Mouse (Mus musculus): ENCODE results near the gene Card11. TPM values are rescaled to one million over a fixed set of nuclear protein-coding genes. Genes with fewer than 3 reads are reported as not detected.

Gene Card11
- polyA plus RNA-seq, 1 experiment from 2014 or later: 0.14 TPM

DNA sequence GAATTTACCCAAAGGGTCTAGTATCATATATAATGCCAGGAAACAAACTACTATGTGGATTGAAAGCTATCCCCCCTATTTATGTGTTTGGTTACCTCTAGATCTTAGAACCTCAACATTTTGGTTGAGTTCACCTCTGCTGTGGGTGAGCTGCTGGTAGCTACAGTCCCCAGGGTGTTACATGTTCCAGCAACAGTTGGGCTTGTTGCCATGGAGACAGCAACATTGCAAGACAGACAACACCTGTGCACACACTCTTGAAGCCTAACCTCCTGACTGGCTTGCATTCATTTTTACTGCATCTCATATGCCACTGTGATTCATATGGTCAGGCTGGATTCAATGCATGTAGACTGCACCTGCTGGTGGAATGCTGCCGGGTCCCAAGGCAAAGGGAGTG lies 32.6 kb upstream of the Card11 start:
- 91% methylated on average over 1 of the region's 1 CpGs for WGBS
- ATAC-seq (ENCODE audit: low FRiP score): no peak

DNA sequence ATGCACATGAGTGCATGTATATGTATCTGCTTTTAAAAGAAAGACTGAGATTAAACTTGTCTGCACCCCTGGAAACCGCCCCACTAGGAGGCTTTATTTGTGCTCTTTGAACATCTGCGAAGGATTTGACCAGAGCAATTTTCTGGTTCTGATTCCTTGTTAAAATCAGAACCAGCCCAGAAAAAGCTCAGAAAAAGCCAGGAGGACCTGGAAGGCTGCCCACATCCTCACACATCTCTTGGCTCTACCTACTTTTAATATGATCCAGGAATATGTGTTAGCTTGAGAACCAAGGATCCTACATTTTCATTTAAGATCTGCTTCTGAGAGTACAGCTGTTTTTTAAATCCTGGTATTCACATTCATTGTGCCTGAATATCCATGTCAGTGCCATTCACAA lies 29.0 kb upstream of the Card11 start:
- WGBS: 93% methylated on average over 2 of the region's 2 CpGs
- H3K4me1 ChIP-seq (replicated peaks; ENCODE audit: control insufficient read depth, insufficient read depth, low read length): no peaks in the 10 kb centered on the region
- no peaks in the 10 kb centered on the region for H3K36me3 ChIP-seq (ENCODE audit: control insufficient read depth, insufficient read depth, low read length)
- H3K27me3 ChIP-seq (ENCODE audit: control insufficient read depth, insufficient read depth, low read length): no peaks in the 10 kb centered on the region
- DNase-seq (ENCODE audit: low spot score): no peak
- no peak overlapping the region for H3K27ac ChIP-seq (ENCODE audit: low read depth, low read length)
- no peak overlapping the region for H3K4me2 ChIP-seq (replicated peaks; ENCODE audit: low read depth, low read length)
- no peak overlapping the region for H3K9ac ChIP-seq (ENCODE audit: low read depth, low read length)
- ATAC-seq (ENCODE audit: low FRiP score): no peak
- H3K4me3 ChIP-seq (ENCODE audit: low read depth, low read length): no peak overlapping the region
- no peaks in the 10 kb centered on the region for H3K9me3 ChIP-seq (ENCODE audit: control insufficient read depth, low read length)

More for the DNA sequence above, 32.6 kb upstream of the Card11 start:
- Histone ChIP-seq H3K9me3 (ENCODE audit: control insufficient read depth, low read length) (no peaks in the 10 kb centered on the region), H3K27me3 (ENCODE audit: control insufficient read depth, insufficient read depth, low read length) (no peaks in the 10 kb centered on the region), H3K9ac (ENCODE audit: low read depth, low read length) (no peak overlapping the region), H3K4me1 (replicated peaks; ENCODE audit: control insufficient read depth, insufficient read depth, low read length) (no peaks in the 10 kb centered on the region), H3K4me2 (replicated peaks; ENCODE audit: low read depth, low read length) (no peak overlapping the region), H3K4me3 (ENCODE audit: low read depth, low read length) (no peak overlapping the region), H3K36me3 (ENCODE audit: control insufficient read depth, insufficient read depth, low read length) (no peaks in the 10 kb centered on the region), H3K27ac (ENCODE audit: low read depth, low read length) (no peak overlapping the region)
- no peak for DNase-seq (ENCODE audit: low spot score)

DNA sequence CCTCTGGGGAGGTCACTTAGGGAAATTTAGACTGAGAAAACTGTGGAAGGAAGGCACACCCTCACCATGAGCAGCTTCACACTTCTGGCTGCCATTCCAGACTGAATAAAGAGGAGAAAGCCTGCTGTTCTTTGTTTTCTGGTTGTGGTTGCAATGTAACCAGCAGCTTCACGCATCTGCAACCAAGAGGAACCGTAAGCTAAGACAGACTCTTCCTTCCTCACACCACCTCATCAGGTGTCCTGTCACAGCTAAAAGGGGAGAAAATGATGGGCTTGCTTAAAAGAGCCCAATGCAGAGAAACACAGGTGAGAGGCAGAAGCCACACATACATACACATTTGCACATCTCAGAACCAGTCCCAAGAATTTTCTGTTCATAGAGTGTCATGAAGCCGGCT lies 25.3 kb upstream of the Card11 start:
- Histone ChIP-seq H3K4me3 (ENCODE audit: low read depth, low read length) (no peak overlapping the region), H3K4me1 (replicated peaks; ENCODE audit: control insufficient read depth, insufficient read depth, low read length) (no peaks in the 10 kb centered on the region), H3K27me3 (ENCODE audit: control insufficient read depth, insufficient read depth, low read length) (no peaks in the 10 kb centered on the region), H3K4me2 (replicated peaks; ENCODE audit: low read depth, low read length) (no peak overlapping the region), H3K27ac (ENCODE audit: low read depth, low read length) (no peak overlapping the region), H3K9me3 (ENCODE audit: control insufficient read depth, low read length) (no peaks in the 10 kb centered on the region; the same call in 1 of the 2 replicates), H3K36me3 (ENCODE audit: control insufficient read depth, insufficient read depth, low read length) (no peaks in the 10 kb centered on the region), H3K9ac (ENCODE audit: low read depth, low read length) (no peak overlapping the region)
- ATAC-seq (ENCODE audit: low FRiP score) (no peak), DNase-seq (ENCODE audit: low spot score) (no peak)
- WGBS: 84% methylated on average over 3 of the region's 3 CpGs

DNA sequence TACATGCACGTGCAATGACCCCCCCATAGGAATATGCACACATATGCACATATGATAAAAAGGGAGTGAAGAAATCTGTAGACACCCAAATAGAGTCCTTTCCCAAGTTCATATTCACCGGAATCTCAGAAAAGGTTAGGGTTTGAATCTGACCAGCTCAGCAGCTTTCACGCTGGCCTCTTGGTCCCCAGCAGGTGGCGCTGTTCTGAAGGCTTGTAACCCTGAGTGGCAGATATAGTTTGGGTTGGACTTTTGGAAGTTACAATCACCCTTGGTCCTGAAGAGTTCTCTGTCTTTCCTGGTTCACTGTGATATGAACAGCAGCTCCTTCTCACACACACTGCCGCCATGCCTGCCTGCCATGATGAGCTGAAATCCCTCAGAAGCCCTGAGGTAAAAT lies 24.1 kb upstream of the Card11 start:
- no peaks in the 10 kb centered on the region for H3K4me1 ChIP-seq (replicated peaks; ENCODE audit: control insufficient read depth, insufficient read depth, low read length)
- H3K27me3 ChIP-seq (ENCODE audit: control insufficient read depth, insufficient read depth, low read length): no peaks in the 10 kb centered on the region
- 60% methylated on average over 5 of the region's 5 CpGs for WGBS
- H3K9ac ChIP-seq (ENCODE audit: low read depth, low read length): no peak overlapping the region
- peak; percentile 48 for DNase-seq (ENCODE audit: low spot score)
- H3K4me2 ChIP-seq (replicated peaks; ENCODE audit: low read depth, low read length): no peak overlapping the region
- no peak overlapping the region for H3K27ac ChIP-seq (ENCODE audit: low read depth, low read length)
- H3K36me3 ChIP-seq (ENCODE audit: control insufficient read depth, insufficient read depth, low read length): no peaks in the 10 kb centered on the region
- H3K9me3 ChIP-seq (ENCODE audit: control insufficient read depth, low read length): no peaks in the 10 kb centered on the region; the same call in 1 of the 2 replicates
- ATAC-seq (ENCODE audit: low FRiP score): no peak
- H3K4me3 ChIP-seq (ENCODE audit: low read depth, low read length): no peak overlapping the region

DNA sequence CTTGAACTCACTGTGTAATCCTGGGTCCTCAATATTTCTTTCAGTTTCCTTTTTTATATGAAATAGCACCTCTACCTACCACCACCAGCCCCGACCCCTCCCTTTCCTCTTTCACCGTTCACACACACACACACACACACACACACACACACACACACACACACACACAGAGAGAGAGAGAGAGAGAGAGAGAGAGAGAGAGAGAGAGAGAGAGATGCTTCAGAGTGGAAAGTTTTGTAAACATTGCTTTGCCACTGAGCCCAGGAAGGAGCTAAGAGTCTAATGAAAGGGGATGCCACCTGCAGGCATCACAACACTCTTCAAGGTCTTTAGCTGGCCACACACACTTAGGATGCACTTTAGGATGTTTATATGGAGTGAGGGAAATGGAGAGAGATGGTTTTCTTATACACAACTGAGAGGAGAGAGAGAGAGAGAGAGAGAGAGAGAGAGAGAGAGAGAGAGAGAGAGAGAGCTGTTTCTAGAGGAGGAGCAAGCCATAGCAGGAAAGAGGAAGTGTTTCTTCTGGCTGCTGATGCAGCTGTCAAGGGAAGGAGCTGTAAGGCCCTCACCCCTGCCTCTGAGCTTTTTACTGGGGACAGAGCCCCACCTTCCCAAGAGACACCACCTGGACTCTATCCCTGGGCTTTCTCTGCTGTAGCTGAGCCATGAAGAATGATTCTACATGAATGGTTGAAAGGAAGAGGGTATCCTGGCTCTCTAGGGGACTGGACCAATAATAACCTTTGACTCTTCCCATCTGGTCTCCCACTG lies 17.7 kb upstream of the Card11 start:
- ATAC-seq (ENCODE audit: low FRiP score) (no peak), DNase-seq (ENCODE audit: low spot score) (no peak)
- no peak overlapping the region for H3K4me2 ChIP-seq (replicated peaks; ENCODE audit: low read depth, low read length)
- no peaks in the 10 kb centered on the region; the same call in 1 of the 2 replicates for H3K9me3 ChIP-seq (ENCODE audit: control insufficient read depth, low read length)
- H3K36me3 ChIP-seq (ENCODE audit: control insufficient read depth, insufficient read depth, low read length): no peaks in the 10 kb centered on the region
- no peaks in the 10 kb centered on the region for H3K4me1 ChIP-seq (replicated peaks; ENCODE audit: control insufficient read depth, insufficient read depth, low read length)
- H3K9ac ChIP-seq (ENCODE audit: low read depth, low read length): no peak overlapping the region
- WGBS: 73% methylated on average over 2 of the region's 2 CpGs
- no peak overlapping the region for H3K4me3 ChIP-seq (ENCODE audit: low read depth, low read length)
- H3K27ac ChIP-seq (ENCODE audit: low read depth, low read length): no peak overlapping the region
- no peaks in the 10 kb centered on the region for H3K27me3 ChIP-seq (ENCODE audit: control insufficient read depth, insufficient read depth, low read length)

DNA sequence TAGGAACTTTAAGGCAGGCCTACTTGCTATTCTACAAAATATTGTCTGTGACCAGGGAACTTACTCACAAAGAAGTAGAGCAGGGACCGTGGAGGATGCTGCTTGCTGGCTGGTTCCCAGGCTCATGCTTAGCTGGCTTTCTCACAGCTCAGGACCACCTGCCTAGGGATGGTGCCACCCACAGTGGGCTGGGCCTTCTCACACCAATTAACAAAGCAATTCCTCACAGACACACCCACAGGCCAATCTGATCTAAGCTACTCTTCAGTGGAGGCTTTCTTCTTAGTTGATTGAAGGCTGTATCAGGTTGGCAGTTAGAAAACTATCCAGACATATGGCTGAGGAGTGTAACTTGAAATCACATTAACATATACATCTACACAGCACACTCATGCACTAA lies 15.7 kb upstream of the Card11 start:
- Histone ChIP-seq H3K27me3 (ENCODE audit: control insufficient read depth, insufficient read depth, low read length) (no peaks in the 10 kb centered on the region), H3K4me1 (replicated peaks; ENCODE audit: control insufficient read depth, insufficient read depth, low read length) (no peaks in the 10 kb centered on the region), H3K4me3 (ENCODE audit: low read depth, low read length) (no peak overlapping the region), H3K36me3 (ENCODE audit: control insufficient read depth, insufficient read depth, low read length) (no peaks in the 10 kb centered on the region), H3K9ac (ENCODE audit: low read depth, low read length) (no peak overlapping the region), H3K4me2 (replicated peaks; ENCODE audit: low read depth, low read length) (no peak overlapping the region), H3K9me3 (ENCODE audit: control insufficient read depth, low read length) (no peaks in the 10 kb centered on the region; the same call in 1 of the 2 replicates), H3K27ac (ENCODE audit: low read depth, low read length) (no peak overlapping the region)
- DNase-seq (ENCODE audit: low spot score): no peak
- no peak for ATAC-seq (ENCODE audit: low FRiP score)
- 74% methylated on average over 1 of the region's 1 CpGs for WGBS

DNA sequence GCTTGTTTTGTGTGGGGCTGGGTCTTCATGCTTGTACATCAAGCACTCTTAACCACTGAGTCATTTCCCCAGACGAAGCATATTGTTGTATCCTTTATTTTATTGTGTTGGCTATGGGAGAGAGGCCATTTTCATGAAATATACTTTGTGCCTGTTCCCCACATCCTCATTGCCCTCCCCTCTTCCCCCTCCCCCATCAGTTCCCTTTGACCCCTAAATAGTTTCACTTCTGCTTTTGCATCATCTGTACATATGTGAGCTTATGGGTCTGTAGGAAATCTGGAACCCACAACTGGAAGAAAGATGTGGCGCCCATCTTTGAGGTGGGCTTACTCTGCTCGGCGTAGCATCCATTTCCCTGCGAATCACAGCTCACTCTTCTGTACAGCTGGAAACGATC lies 13.8 kb upstream of the Card11 start:
- ATAC-seq (ENCODE audit: low FRiP score): no peak
- DNase-seq (ENCODE audit: low spot score): no peak

DNA sequence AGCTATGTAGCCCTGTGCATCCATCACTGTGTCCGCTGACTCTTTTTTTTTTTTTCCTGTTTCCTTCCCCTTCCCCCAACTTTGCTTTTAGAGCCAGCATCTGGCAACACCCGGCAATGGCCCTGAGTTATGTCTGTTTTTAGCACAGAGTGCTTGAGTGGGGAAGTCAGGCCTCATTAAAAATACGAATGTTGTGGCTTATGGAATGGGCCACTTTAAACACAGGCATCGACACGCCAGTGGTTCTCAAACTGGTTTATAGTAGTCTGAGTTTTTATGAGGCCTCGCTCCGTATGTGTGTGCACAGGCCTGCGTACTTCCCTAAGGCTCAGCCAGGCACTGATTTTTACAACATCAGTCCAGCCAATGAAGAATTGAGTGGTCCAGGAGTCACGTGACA lies 13.1 kb upstream of the Card11 start:
- Histone ChIP-seq H3K4me1 (replicated peaks; ENCODE audit: control insufficient read depth, insufficient read depth, low read length) (no peaks in the 10 kb centered on the region), H3K36me3 (ENCODE audit: control insufficient read depth, insufficient read depth, low read length) (no peaks in the 10 kb centered on the region), H3K27me3 (ENCODE audit: control insufficient read depth, insufficient read depth, low read length) (no peaks in the 10 kb centered on the region), H3K4me2 (replicated peaks; ENCODE audit: low read depth, low read length) (no peak overlapping the region), H3K9ac (ENCODE audit: low read depth, low read length) (no peak overlapping the region), H3K27ac (ENCODE audit: low read depth, low read length) (no peak overlapping the region), H3K9me3 (ENCODE audit: control insufficient read depth, low read length) (no peaks in the 10 kb centered on the region), H3K4me3 (ENCODE audit: low read depth, low read length) (no peak overlapping the region)
- WGBS: 87% methylated on average over 9 of the region's 9 CpGs
- ATAC-seq (ENCODE audit: low FRiP score) (no peak), DNase-seq (ENCODE audit: low spot score) (no peak)

More for the DNA sequence above, 13.8 kb upstream of the Card11 start:
- no peak overlapping the region for H3K4me3 ChIP-seq (ENCODE audit: low read depth, low read length)
- no peak overlapping the region for H3K27ac ChIP-seq (ENCODE audit: low read depth, low read length)
- H3K9ac ChIP-seq (ENCODE audit: low read depth, low read length): no peak overlapping the region
- H3K36me3 ChIP-seq (ENCODE audit: control insufficient read depth, insufficient read depth, low read length): no peaks in the 10 kb centered on the region
- H3K4me1 ChIP-seq (replicated peaks; ENCODE audit: control insufficient read depth, insufficient read depth, low read length): no peaks in the 10 kb centered on the region
- 91% methylated on average over 6 of the region's 6 CpGs for WGBS
- H3K9me3 ChIP-seq (ENCODE audit: control insufficient read depth, low read length): no peaks in the 10 kb centered on the region
- no peaks in the 10 kb centered on the region for H3K27me3 ChIP-seq (ENCODE audit: control insufficient read depth, insufficient read depth, low read length)
- H3K4me2 ChIP-seq (replicated peaks; ENCODE audit: low read depth, low read length): no peak overlapping the region

DNA sequence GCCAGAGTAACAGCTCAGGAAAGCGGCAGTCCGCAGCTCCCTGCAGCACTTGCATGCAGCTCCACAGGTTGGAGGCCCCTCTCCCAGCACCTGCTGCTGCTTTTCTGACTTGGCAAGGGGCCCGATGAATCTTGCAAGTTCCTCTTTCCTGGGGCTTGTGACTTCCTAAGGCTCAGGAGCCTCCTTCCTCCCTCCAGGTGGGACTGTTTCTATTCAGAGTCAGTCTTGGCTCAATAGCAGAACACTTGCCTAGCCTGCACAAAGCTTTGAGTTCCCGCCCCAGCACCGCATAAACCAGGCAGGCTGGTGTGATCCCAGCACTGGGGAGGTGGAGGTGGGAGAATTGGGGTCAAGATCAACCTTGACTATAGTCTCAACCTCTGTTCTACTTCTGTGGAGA lies 5.1 kb upstream of the Card11 start:
- Histone ChIP-seq H3K9me3 (ENCODE audit: control insufficient read depth, low read length) (no peaks in the 10 kb centered on the region), H3K27ac (ENCODE audit: low read depth, low read length) (no peak overlapping the region), H3K27me3 (ENCODE audit: control insufficient read depth, insufficient read depth, low read length) (no peaks in the 10 kb centered on the region), H3K36me3 (ENCODE audit: control insufficient read depth, insufficient read depth, low read length) (no peaks in the 10 kb centered on the region), H3K4me3 (ENCODE audit: low read depth, low read length) (no peak overlapping the region), H3K4me2 (replicated peaks; ENCODE audit: low read depth, low read length) (no peak overlapping the region), H3K4me1 (replicated peaks; ENCODE audit: control insufficient read depth, insufficient read depth, low read length) (no peaks in the 10 kb centered on the region), H3K9ac (ENCODE audit: low read depth, low read length) (no peak overlapping the region)
- ATAC-seq (ENCODE audit: low FRiP score): no peak
- DNase-seq (ENCODE audit: low spot score): no peak
- 78% methylated on average over 5 of the region's 5 CpGs for WGBS
